ENCODE assay signal across 10 mouse cellular contexts in the genomic region with DNA sequence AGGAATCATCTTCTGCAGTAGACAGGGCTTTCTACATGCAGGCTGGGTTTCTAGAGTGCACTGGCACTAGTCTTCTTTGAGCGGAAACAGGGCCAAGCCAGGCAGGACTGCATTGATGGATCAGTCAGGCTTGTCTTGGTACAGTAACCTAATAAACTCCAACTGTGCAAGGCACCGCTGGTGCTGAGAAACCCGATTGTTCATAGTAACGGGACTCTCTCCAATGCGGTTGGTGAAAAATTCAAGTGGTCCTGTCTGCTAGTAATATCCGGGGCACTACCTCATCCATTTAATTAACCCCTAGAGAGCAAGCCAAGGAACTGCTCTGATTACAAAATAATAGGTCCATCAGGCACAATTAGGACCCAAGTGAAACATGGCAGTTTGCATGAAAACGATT.
DNase-seq lines count a peak whose midpoint lies in the region; ATAC-seq and TF ChIP-seq lines count a peak whose summit lies in the region.
"Had no signal": no experiment of that assay in that cellular context is flagged by ENCODE, and none has a peak within 500 bp of the region (broad histone marks: within the 10 kb centered on the region; RNA-seq: fewer than 3 reads in every experiment).

No protein-coding gene starts in this region.

- H3K4me1 ChIP-seq in cerebellum, adult 2 months (ENCODE audit: control insufficient read depth, insufficient read depth, low read length), result peaks cover 2% of the 10 kb centered on the region; the same call in 1 of the 2 replicates
- peaks cover 6% of the 10 kb centered on the region for H3K4me1 ChIP-seq in embryonic facial prominence, embryonic 13.5 days
- H3K4me1 ChIP-seq in hindbrain, embryonic 16.5 days (ENCODE audit: control insufficient read depth, insufficient read depth, low read depth, low read length), result no peaks in the 10 kb centered on the region
- H3K4me1 ChIP-seq in midbrain, embryonic 13.5 days (replicated peaks), result peaks cover 14% of the 10 kb centered on the region; the same call in 1 of the 2 replicates

- peak overlapping the region; percentile 46 for H3K4me2 ChIP-seq in embryonic facial prominence, embryonic 13.5 days
- H3K4me2 ChIP-seq in hindbrain, embryonic 16.5 days (ENCODE audit: low read length), result peak overlapping the region; percentile 51
- peak overlapping the region; percentile 32; the same call in 1 of the 2 replicates for H3K4me2 ChIP-seq in midbrain, embryonic 13.5 days (replicated peaks)

- H3K27me3 ChIP-seq in cerebellum, adult 2 months (ENCODE audit: control insufficient read depth, insufficient read depth, low read length), result no peaks in the 10 kb centered on the region
- no peaks in the 10 kb centered on the region for H3K27me3 ChIP-seq in embryonic facial prominence, embryonic 13.5 days
- H3K27me3 ChIP-seq in hindbrain, embryonic 16.5 days (replicated peaks; ENCODE audit: control insufficient read depth, insufficient read depth, low read length), result no peaks in the 10 kb centered on the region
- H3K27me3 ChIP-seq in midbrain, embryonic 13.5 days, result no peaks in the 10 kb centered on the region

- TF ChIP-seq CTCF in cerebellum, adult 2 months (IDR thresholded peaks at IDR 0.05; ENCODE audit: borderline replicate concordance, insufficient read depth, low read depth, low read length), result no peak

- H3K9ac ChIP-seq in embryonic facial prominence, embryonic 13.5 days, result no peak overlapping the region
- peak overlapping the region; percentile 51 for H3K9ac ChIP-seq in hindbrain, embryonic 16.5 days (ENCODE audit: low read depth, low read length)
- H3K9ac ChIP-seq in midbrain, embryonic 13.5 days (replicated peaks), result 0 out of 2 replicates have a peak overlapping the region, but pooled peaks have one; percentile 28

- 4% methylated on average over 7 of the region's 7 CpGs for WGBS in cerebellum, adult 2 months
- WGBS in embryonic facial prominence, embryonic 13.5 days, result 25% methylated on average over 7 of the region's 7 CpGs
- WGBS in hindbrain, embryonic 16.5 days, result 21% methylated on average over 7 of the region's 7 CpGs
- 30% methylated on average over 7 of the region's 7 CpGs for WGBS in midbrain, embryonic 13.5 days

- peak; percentile 22 to 23 for DNase-seq in cerebellum, adult 2 months
- no peak for DNase-seq in cerebellum, adult 9-10 months
- DNase-seq in adrenal gland, postnatal 14 days, result no peak
- DNase-seq in MN1 (ENCODE audit: low spot score), result no peak
- DNase-seq: lung, adult 2 months; thymus, postnatal 25 days had no signal

- no peaks in the 10 kb centered on the region for H3K36me3 ChIP-seq in embryonic facial prominence, embryonic 13.5 days
- no peaks in the 10 kb centered on the region for H3K36me3 ChIP-seq in hindbrain, embryonic 16.5 days (ENCODE audit: control insufficient read depth, insufficient read depth, low read length)
- H3K36me3 ChIP-seq in midbrain, embryonic 13.5 days, result no peaks in the 10 kb centered on the region

- no peak for TF ChIP-seq POLR2A in cerebellum, adult 2 months (IDR thresholded peaks at IDR 0.05; ENCODE audit: borderline replicate concordance, insufficient read depth, low read length)

- 0 out of 2 replicates have a peak, but pooled peaks have one; percentile 26 for ATAC-seq in embryonic facial prominence, embryonic 13.5 days (ENCODE audit: insufficient number of reproducible peaks, insufficient read depth, low FRiP score, low TSS enrichment, low read depth)
- ATAC-seq in hindbrain, embryonic 16.5 days, result peak; percentile 96
- ATAC-seq in midbrain, embryonic 13.5 days, result peak; percentile 88
- no peak for ATAC-seq in granulocyte monocyte progenitor cell, adult 5-6 weeks (replicated peaks; ENCODE audit: poor library complexity, severe bottlenecking)

- H3K4me3 ChIP-seq in cerebellum, adult 2 months (replicated peaks; ENCODE audit: insufficient read depth, low read depth, low read length), result peak overlapping the region; percentile 10
- peak overlapping the region; percentile 9 for H3K4me3 ChIP-seq in embryonic facial prominence, embryonic 13.5 days
- H3K4me3 ChIP-seq in hindbrain, embryonic 16.5 days (ENCODE audit: low read length), result peak overlapping the region; percentile 28
- no peak overlapping the region; the same call in 1 of the 2 replicates for H3K4me3 ChIP-seq in midbrain, embryonic 13.5 days (replicated peaks)

- H3K9me3 ChIP-seq in embryonic facial prominence, embryonic 13.5 days, result no peaks in the 10 kb centered on the region
- H3K9me3 ChIP-seq in hindbrain, embryonic 16.5 days (ENCODE audit: control insufficient read depth, low read length), result no peaks in the 10 kb centered on the region
- no peaks in the 10 kb centered on the region for H3K9me3 ChIP-seq in midbrain, embryonic 13.5 days

- 0 out of 2 replicates have a peak overlapping the region, but pooled peaks have one; percentile 39 for H3K27ac ChIP-seq in cerebellum, adult 2 months (ENCODE audit: insufficient read depth, low read length)
- H3K27ac ChIP-seq in embryonic facial prominence, embryonic 13.5 days, result 0 out of 2 replicates have a peak overlapping the region, but pooled peaks have one; percentile 40
- peak overlapping the region; percentile 78 for H3K27ac ChIP-seq in hindbrain, embryonic 16.5 days (ENCODE audit: low read depth, low read length)
- H3K27ac ChIP-seq in midbrain, embryonic 13.5 days, result peak overlapping the region; percentile 78

Comparison
In these comparisons a context has a peak if more than half of its experiments do, and no peak if none do; other contexts are left out.
1. DNase-seq: peak in cerebellum, adult 2 months (2 of 2); none in cerebellum, adult 9-10 months (single experiment), adrenal gland, postnatal 14 days (single experiment) and MN1 (single experiment).
2. Peak in every context shown above with its lines, with median percentiles within 50 percentile points of each other: H3K27ac ChIP-seq and H3K4me2 ChIP-seq.